ENCODE assay signal across 8 mouse cellular contexts in genomic region chr16:87689225-87689624, GRCm38 (mm10). TPM values are rescaled to one million over a fixed set of nuclear protein-coding genes. Genes with fewer than 3 reads are reported as not detected.
DNase-seq lines count a peak whose midpoint lies in the region; ATAC-seq and TF ChIP-seq lines count a peak whose summit lies in the region.
"Had no signal": no experiment of that assay in that cellular context is flagged by ENCODE, and none has a peak within 500 bp of the region (broad histone marks: within the 10 kb centered on the region; RNA-seq: fewer than 3 reads in every experiment).

No protein-coding gene starts in this region.

- intact Hi-C loops in heart, adult 2 months (cut with DNase I) = no loop called here

- no peaks in the 10 kb centered on the region for H3K9me3 ChIP-seq in liver, postnatal 0 days (ENCODE audit: low read length)
- H3K9me3 ChIP-seq in midbrain, embryonic 13.5 days = no peaks in the 10 kb centered on the region

- H3K27ac ChIP-seq in heart, adult 2 months = peak overlapping the region; percentile 65
- H3K27ac ChIP-seq in liver, postnatal 0 days (ENCODE audit: low read depth) = peak overlapping the region; percentile 57
- no peak overlapping the region for H3K27ac ChIP-seq in midbrain, embryonic 13.5 days
- H3K27ac ChIP-seq: kidney, postnatal 0 days had no signal

- no peaks in the 10 kb centered on the region for H3K27me3 ChIP-seq in heart, adult 2 months (ENCODE audit: control insufficient read depth, insufficient read depth, low read length)
- H3K27me3 ChIP-seq in liver, postnatal 0 days (ENCODE audit: insufficient read depth, low read length) = no peaks in the 10 kb centered on the region
- no peaks in the 10 kb centered on the region for H3K27me3 ChIP-seq in midbrain, embryonic 13.5 days

- H3K9ac ChIP-seq in heart, adult 2 months (ENCODE audit: low read depth, low read length) = no peak overlapping the region
- no peak overlapping the region for H3K9ac ChIP-seq in liver, postnatal 0 days (replicated peaks)
- no peak overlapping the region for H3K9ac ChIP-seq in midbrain, embryonic 13.5 days (replicated peaks)

- no peak for TF ChIP-seq CTCF in heart, adult 2 months (IDR thresholded peaks at IDR 0.05)
- no peak for TF ChIP-seq CTCF in liver, postnatal 0 days (IDR thresholded peaks at IDR 0.05; ENCODE audit: low read depth)

- TF ChIP-seq POLR2A in heart, adult 2 months (IDR thresholded peaks at IDR 0.05; ENCODE audit: insufficient read depth, low read depth, low read length) = no peak

- peak; percentile 40 to 55 for DNase-seq in right cerebral cortex, adult 2 months (ENCODE audit: low spot score in 2 of 2)
- DNase-seq in right cerebral cortex, adult 18-20 months = no peak
- DNase-seq in heart, adult 2 months = peak; percentile 59 to 62
- DNase-seq in liver, postnatal 0 days = no peak
- DNase-seq in T-cell, adult 2 months (ENCODE audit: low spot score) = no peak
- DNase-seq in spleen, postnatal 4 days (ENCODE audit: low spot score in 2 of 2) = no peak

- H3K79me2 ChIP-seq in heart, adult 2 months (replicated peaks; ENCODE audit: control insufficient read depth, insufficient read depth, low read length) = no peaks in the 10 kb centered on the region

- WGBS in heart, adult 2 months = 6% methylated on average over 8 of the region's 8 CpGs
- WGBS in liver, postnatal 0 days (ENCODE audit: insufficient replicate concordance) = 47% methylated on average over 8 of the region's 8 CpGs
- WGBS in midbrain, embryonic 13.5 days = 78% methylated on average over 8 of the region's 8 CpGs

- peaks cover 3% of the 10 kb centered on the region for H3K4me1 ChIP-seq in heart, adult 2 months (ENCODE audit: control insufficient read depth, insufficient read depth, low read length)
- H3K4me1 ChIP-seq in liver, postnatal 0 days (ENCODE audit: insufficient read depth) = no peaks in the 10 kb centered on the region; the same call in 1 of the 2 replicates
- H3K4me1 ChIP-seq in midbrain, embryonic 13.5 days (replicated peaks) = no peaks in the 10 kb centered on the region

- peak; percentile 40 for ATAC-seq in liver, postnatal 0 days
- ATAC-seq in midbrain, embryonic 13.5 days = no peak

- H3K4me2 ChIP-seq in liver, postnatal 0 days (ENCODE audit: low read depth, low read length) = peak overlapping the region; percentile 18; the same call in 1 of the 2 replicates
- no peak overlapping the region for H3K4me2 ChIP-seq in midbrain, embryonic 13.5 days (replicated peaks)

- peak overlapping the region; percentile 16; the same call in 1 of the 2 replicates for H3K4me3 ChIP-seq in heart, adult 2 months
- no peak overlapping the region for H3K4me3 ChIP-seq in liver, postnatal 0 days (ENCODE audit: low read depth, low read length)
- no peak overlapping the region for H3K4me3 ChIP-seq in midbrain, embryonic 13.5 days (replicated peaks)

- no peaks in the 10 kb centered on the region for H3K36me3 ChIP-seq in heart, adult 2 months (ENCODE audit: control insufficient read depth, insufficient read depth, low read length)
- no peaks in the 10 kb centered on the region for H3K36me3 ChIP-seq in liver, postnatal 0 days (replicated peaks; ENCODE audit: insufficient read depth, low read length)
- H3K36me3 ChIP-seq in midbrain, embryonic 13.5 days = no peaks in the 10 kb centered on the region

- TF ChIP-seq EP300 in heart, adult 2 months (IDR thresholded peaks at IDR 0.05; ENCODE audit: insufficient read depth, low read depth, low read length) = no peak
- TF ChIP-seq EP300 in liver, postnatal 0 days (IDR thresholded peaks at IDR 0.05; ENCODE audit: low read depth) = no peak

RNA-seq across cellular contexts. Expression of gene Bach1, which starts 9.5 kb away (rescaled TPM):
- total RNA-seq in heart, adult 2 months (2021) = 10 to 100 TPM; 26.4 to 27.9 TPM
- polyA plus RNA-seq in heart, adult 2 months (2012; rRNA removed) = 8.3 and 11.1 TPM in 2 replicates
- 5.4 and 5.9 TPM in 2 replicates for polyA plus RNA-seq in liver, postnatal 0 days (2015; fragmentation: Nextera tagmentation; extraction: Ambion mirVana)
- polyA plus RNA-seq in midbrain, embryonic 13.5 days (2015; fragmentation: Nextera tagmentation; extraction: Ambion mirVana) = 21.1 and 25.4 TPM in 2 replicates

Comparison
In these comparisons a context has a peak if more than half of its experiments do, and no peak if none do; other contexts are left out.
1. DNase-seq: peak in right cerebral cortex, adult 2 months (2 of 2) and heart, adult 2 months (2 of 2); none in right cerebral cortex, adult 18-20 months (single experiment), liver, postnatal 0 days (single experiment), T-cell, adult 2 months (single experiment) and spleen, postnatal 4 days (0 of 2).